12 mouse cellular contexts compared by ENCODE assay signal in genomic region chr6:139838239-139838638, GRCm38 (mm10).
"Had no signal": no experiment of that assay in that cellular context is flagged by ENCODE, and none has a peak within 500 bp of the region (broad histone marks: within the 10 kb centered on the region; RNA-seq: fewer than 3 reads in every experiment).

No protein-coding gene starts in this region.

- ATAC-seq: liver, postnatal 0 days; midbrain, embryonic 16.5 days had no signal

- H3K27ac ChIP-seq: kidney, postnatal 0 days; limb, embryonic 12.5 days; liver, embryonic 13.5 days; stomach, embryonic 15.5 days had no signal

- H3K27me3 ChIP-seq: limb, embryonic 12.5 days; liver, embryonic 13.5 days; stomach, embryonic 15.5 days had no signal

- H3K4me3 ChIP-seq: limb, embryonic 12.5 days; liver, embryonic 13.5 days; stomach, embryonic 15.5 days had no signal

- H3K36me3 ChIP-seq: limb, embryonic 12.5 days; liver, embryonic 13.5 days; stomach, embryonic 15.5 days had no signal

- H3K4me1 ChIP-seq: limb, embryonic 12.5 days; liver, embryonic 13.5 days had no signal

- DNase-seq: kidney, adult 9 months; liver; liver, embryonic 13.5 days; liver, postnatal 0 days; lung, postnatal 36 days; right cerebral cortex, postnatal 14 days; thymus, adult 2 months; thymus, postnatal 25 days had no signal

- H3K9ac ChIP-seq: limb, embryonic 12.5 days; liver, embryonic 13.5 days; liver, postnatal 0 days; stomach, embryonic 15.5 days had no signal

- H3K9me3 ChIP-seq: limb, embryonic 12.5 days; liver, embryonic 13.5 days; stomach, embryonic 15.5 days had no signal

- H3K4me2 ChIP-seq: limb, embryonic 12.5 days; liver, embryonic 13.5 days; stomach, embryonic 15.5 days had no signal
